Mouse (Mus musculus) midbrain, postnatal 0 days (tissue): ENCODE results near the gene Rad9a. TPM values are rescaled to one million over a fixed set of nuclear protein-coding genes. Genes with fewer than 3 reads are reported as not detected.

ENCODE experiments used
- ATAC-seq: fragments of 200-750 bp; cut with Nextera tagmentation; 2 replicates; pipeline ENCODE4 v1.8.0; 2017; ENCODE audit warnings: moderate number of reproducible peaks, mild to moderate bottlenecking, moderate TSS enrichment, moderate library complexity; ENCODE audit not compliant: low FRiP score
- DNase-seq: peaks from one replicate; pipeline ENCODE4 v3.0.0-alpha.2; 2015; ENCODE audit warnings: low spot score
- H3K27ac ChIP-seq: fragments of 300-500 bp; sonication (generic); 2 replicates; pipeline ENCODE4 v1.5.1; 2014; ENCODE audit warnings: low read depth, mild to moderate bottlenecking, low read length, mixed read lengths
- H3K27me3 ChIP-seq: fragments of 300-500 bp; sonication (generic); 2 replicates; pipeline ENCODE4 v1.6.1; 2014; ENCODE audit warnings: low read length, control low read depth, mixed read lengths; ENCODE audit not compliant: insufficient read depth
- H3K36me3 ChIP-seq: fragments of 300-500 bp; sonication (generic); 2 replicates; pipeline ENCODE4 v1.6.1; 2014; ENCODE audit warnings: low read length, control low read depth, mixed read lengths; ENCODE audit not compliant: insufficient read depth
- H3K4me1 ChIP-seq: fragments of 300-500 bp; sonication (generic); 2 replicates; pipeline ENCODE4 v1.6.1; 2014; ENCODE audit warnings: mild to moderate bottlenecking, control low read depth, antibody characterized with exemption, low read length, mixed read lengths; ENCODE audit not compliant: insufficient read depth
- H3K4me2 ChIP-seq: fragments of 300-500 bp; sonication (generic); 2 replicates; pipeline ENCODE4 v1.6.1; 2014; ENCODE audit warnings: low read depth, mild to moderate bottlenecking, low read length, mixed read lengths; ENCODE audit not compliant: poor library complexity, severe bottlenecking
- H3K4me3 ChIP-seq: fragments of 300-500 bp; sonication (generic); 2 replicates; pipeline ENCODE4 v1.5.1; 2014; ENCODE audit warnings: low read depth, mild to moderate bottlenecking, low read length, moderate library complexity
- H3K9ac ChIP-seq: fragments of 300-500 bp; sonication (generic); replicated peaks from 2 replicates; pipeline ENCODE4 v1.6.1; 2014; ENCODE audit warnings: mild to moderate bottlenecking, low read length, moderate library complexity, mixed read lengths; ENCODE audit not compliant: poor library complexity, severe bottlenecking
- H3K9me3 ChIP-seq: fragments of 300-500 bp; sonication (generic); 2 replicates; pipeline ENCODE4 v1.6.1; 2016; ENCODE audit warnings: low read length, control low read depth
- CTCF ChIP-seq: IDR thresholded peaks from 2 replicates; pipeline ENCODE4 v1.5.1; 2016; ENCODE audit warnings: antibody characterized with exemption, mild to moderate bottlenecking
- WGBS: fragments of 180-500 bp; shearing (Covaris S2); extraction: QIAGEN DNeasy Blood & Tissue Kit; methylation state at CpG from one replicate; pipeline ENCODE4 v1.1.7; 2014; 5-methylcytosine and 5-hydroxymethylcytosine counted together
- polyA plus RNA-seq: library from polyadenylated mRNA; unstranded; fragments of >200 nt; fragmentation: Nextera tagmentation; extraction: Ambion mirVana; gene quantifications from 2 replicates; pipeline ENCODE4 v1.2.1, GENCODE M21; 2015
- total RNA-seq: library from RNA; depleted of rRNA; stranded (reverse); fragments of >200 nt; gene quantifications from 2 replicates; pipeline ENCODE4 v1.2.3, GENCODE M21; 2014

Gene Rad9a
- total and polyA plus RNA-seq, 2 experiments from 2014 or later: 14.7 to 22.8 TPM

DNA sequence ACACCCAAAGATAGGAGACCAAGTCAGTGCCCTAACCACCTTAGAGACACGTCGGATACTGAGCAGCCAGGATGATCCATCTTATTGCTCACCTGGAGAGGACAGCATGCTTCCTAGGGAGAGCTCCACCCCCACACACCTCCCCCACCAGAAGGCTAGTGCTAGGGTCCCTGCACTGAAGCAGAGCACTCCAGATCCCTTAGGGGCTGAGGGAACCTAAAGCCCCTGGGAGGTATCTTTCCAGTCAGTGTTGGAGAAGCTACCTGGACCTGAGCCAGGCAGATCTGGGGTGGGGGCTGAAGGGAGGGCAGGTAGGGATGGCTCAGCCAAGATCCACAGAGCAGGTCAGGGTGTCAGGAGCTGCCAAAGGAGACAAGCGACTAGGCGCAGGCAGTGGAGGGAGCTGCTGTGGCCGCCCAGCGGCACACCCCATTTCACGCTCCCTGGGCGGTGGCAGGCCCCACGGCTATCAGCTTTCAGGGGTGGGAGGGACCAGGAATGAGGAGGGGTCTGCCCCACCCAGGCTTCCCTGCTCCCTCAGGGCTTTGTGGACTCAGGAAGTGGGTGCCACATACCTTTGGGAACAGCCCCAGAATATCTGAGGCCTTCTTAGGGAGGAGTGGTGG is 28.1 kb upstream of the Rad9a start:
- H3K4me3 ChIP-seq: no peak overlapping the region
- ATAC-seq: no peak
- 52% methylated on average over 9 of the region's 9 CpGs for whole genome bisulfite sequencing
- no peaks in the 10 kb centered on the region for H3K9me3 ChIP-seq
- H3K27me3 ChIP-seq: peaks cover 3% of the 10 kb centered on the region; the same call in 1 of the 2 replicates
- H3K36me3 ChIP-seq: no peaks in the 10 kb centered on the region
- H3K4me2 ChIP-seq: no peak overlapping the region
- no peak overlapping the region for H3K9ac ChIP-seq
- H3K27ac ChIP-seq: no peak overlapping the region
- TF ChIP-seq CTCF: no peak
- peaks cover 4% of the 10 kb centered on the region; the same call in 1 of the 2 replicates for H3K4me1 ChIP-seq
- DNase-seq: no peak

DNA sequence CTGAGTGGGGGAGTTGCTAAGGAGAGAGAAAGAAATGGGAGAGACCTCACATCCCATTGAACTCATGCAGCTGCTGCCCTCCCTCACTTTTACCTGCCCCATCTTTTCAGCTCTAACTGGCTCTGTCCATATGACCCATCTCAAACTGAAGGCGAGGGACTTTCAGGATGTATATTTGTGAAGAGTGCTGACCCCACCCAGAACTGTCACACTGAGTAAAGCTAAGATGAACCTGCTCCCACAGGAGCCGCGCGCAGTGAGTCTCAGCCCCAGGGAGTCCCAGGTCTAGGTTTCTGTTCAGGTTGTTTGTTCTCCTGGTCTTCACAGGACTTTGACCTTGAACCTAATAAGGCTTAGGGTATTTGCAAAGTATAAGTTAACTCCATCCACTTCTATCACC is 27.4 kb upstream of the Rad9a start:
- Histone ChIP-seq H3K4me1 (peaks cover 4% of the 10 kb centered on the region; the same call in 1 of the 2 replicates), H3K4me2 (no peak overlapping the region), H3K4me3 (no peak overlapping the region), H3K27ac (no peak overlapping the region), H3K27me3 (peaks cover 3% of the 10 kb centered on the region; the same call in 1 of the 2 replicates), H3K36me3 (no peaks in the 10 kb centered on the region), H3K9ac (no peak overlapping the region), H3K9me3 (no peaks in the 10 kb centered on the region)
- TF ChIP-seq CTCF: no peak
- ATAC-seq (no peak), DNase-seq (no peak)
- WGBS: 75% methylated on average over 4 of the region's 4 CpGs

DNA sequence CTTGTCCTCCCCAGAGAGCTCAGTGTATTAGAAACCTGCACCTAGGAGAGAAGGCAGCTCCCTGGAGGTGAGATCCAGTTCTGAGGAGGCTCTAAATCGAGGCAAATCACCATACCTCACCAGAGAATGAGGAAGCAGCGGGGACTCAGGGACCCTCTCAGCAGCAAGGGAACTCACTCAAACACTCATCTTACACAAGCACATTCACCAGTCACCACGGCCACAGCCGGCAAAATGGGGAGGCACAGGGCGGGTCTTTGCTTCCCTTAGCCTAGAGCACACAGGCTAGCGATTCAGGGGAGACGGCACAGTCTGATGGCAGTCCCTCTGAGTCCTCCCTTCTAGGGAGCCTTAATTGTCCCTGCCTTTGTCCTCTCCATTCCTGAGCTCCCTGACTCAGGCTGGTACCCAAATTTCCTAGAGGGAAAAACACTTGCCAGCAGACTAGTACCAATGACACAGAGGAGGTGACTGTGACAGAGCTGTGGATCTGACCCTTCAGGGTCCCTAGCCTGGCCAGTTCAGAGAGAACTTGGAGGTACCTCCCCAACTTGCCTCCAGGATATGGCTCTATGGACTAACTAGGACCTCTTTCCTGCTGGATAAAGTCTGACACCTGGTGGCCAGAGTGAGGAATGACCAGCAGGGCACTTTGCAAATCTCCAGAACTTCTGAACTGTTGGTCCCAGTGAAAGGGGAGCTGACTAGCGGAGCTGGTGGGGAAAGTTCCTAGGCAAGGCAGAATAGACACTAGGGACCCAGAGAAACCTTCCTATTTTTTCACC is 26.6 kb upstream of the Rad9a start:
- peak; percentile 97 for TF ChIP-seq CTCF
- H3K4me1 ChIP-seq: peaks cover 4% of the 10 kb centered on the region; the same call in 1 of the 2 replicates

DNA sequence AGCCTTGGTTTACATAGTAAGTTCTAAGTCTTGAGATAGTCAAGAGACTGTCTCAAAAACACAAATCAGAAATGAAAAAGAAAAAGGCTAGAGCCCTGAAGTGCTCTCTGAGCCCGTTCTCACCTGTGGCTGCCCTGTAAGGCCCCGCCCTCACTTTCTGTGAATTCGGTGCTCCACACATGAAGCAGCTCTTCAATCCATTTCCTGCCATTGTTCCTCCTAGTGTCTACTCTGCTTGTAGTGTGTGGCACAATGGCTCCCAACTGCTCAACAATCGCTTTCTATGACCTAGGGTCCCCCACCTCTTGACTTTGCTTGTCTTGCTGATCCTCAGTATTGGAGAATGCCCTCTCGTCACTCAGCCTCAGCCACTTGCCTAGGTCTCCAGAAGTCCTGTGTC is 26.0 kb upstream of the Rad9a start:
- Histone ChIP-seq H3K4me2 (no peak overlapping the region), H3K36me3 (no peaks in the 10 kb centered on the region), H3K27ac (no peak overlapping the region), H3K4me3 (no peak overlapping the region), H3K9me3 (no peaks in the 10 kb centered on the region), H3K27me3 (peaks cover 3% of the 10 kb centered on the region; the same call in 1 of the 2 replicates), H3K9ac (no peak overlapping the region), H3K4me1 (peaks cover 2% of the 10 kb centered on the region; the same call in 1 of the 2 replicates)
- 77% methylated on average over 5 of the region's 5 CpGs for WGBS
- ATAC-seq: no peak
- DNase-seq: no peak
- TF ChIP-seq CTCF: no peak

More for the DNA sequence above, 26.6 kb upstream of the Rad9a start:
- H3K4me3 ChIP-seq: no peak overlapping the region
- H3K4me2 ChIP-seq: no peak overlapping the region
- H3K9me3 ChIP-seq: no peaks in the 10 kb centered on the region
- no peak overlapping the region for H3K9ac ChIP-seq
- H3K27me3 ChIP-seq: peaks cover 3% of the 10 kb centered on the region; the same call in 1 of the 2 replicates
- 23% methylated on average over 8 of the region's 8 CpGs for WGBS
- DNase-seq (peak; percentile 81), ATAC-seq (no peak)
- no peaks in the 10 kb centered on the region for H3K36me3 ChIP-seq
- no peak overlapping the region for H3K27ac ChIP-seq

- H3K27ac ChIP-seq: no peak overlapping the region
- no peaks in the 10 kb centered on the region for H3K9me3 ChIP-seq
- no peak for DNase-seq
- no peak for ATAC-seq
- H3K36me3 ChIP-seq: no peaks in the 10 kb centered on the region
- 90% methylated on average over 7 of the region's 7 CpGs for whole genome bisulfite sequencing
- no peak for TF ChIP-seq CTCF
- H3K4me3 ChIP-seq: no peak overlapping the region
- no peak overlapping the region for H3K9ac ChIP-seq
- no peaks in the 10 kb centered on the region; the same call in 1 of the 2 replicates for H3K4me1 ChIP-seq
- H3K27me3 ChIP-seq: peaks cover 3% of the 10 kb centered on the region; the same call in 1 of the 2 replicates
- no peak overlapping the region for H3K4me2 ChIP-seq
These were observed 25.3 kb upstream of the Rad9a start for GRCm38 (mm10) chr19:4226779-4227178.

DNA sequence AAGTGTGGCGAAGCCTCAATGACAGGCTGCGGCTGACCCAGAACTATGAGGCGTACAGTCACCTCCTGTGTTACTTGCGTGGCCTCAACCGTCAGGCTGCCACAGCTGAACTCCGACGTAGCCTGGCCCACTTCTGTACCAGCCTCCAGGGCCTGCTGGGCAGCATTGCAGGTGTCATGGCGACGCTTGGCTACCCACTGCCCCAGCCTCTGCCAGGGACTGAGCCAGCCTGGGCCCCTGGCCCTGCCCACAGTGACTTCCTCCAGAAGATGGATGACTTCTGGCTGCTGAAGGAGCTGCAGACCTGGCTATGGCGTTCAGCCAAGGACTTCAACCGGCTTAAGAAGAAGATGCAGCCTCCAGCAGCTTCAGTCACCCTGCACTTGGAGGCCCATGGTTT is 20.7 kb upstream of the Rad9a start:
- Histone ChIP-seq H3K9me3 (no peaks in the 10 kb centered on the region), H3K27ac (no peak overlapping the region), H3K27me3 (peaks cover 1% of the 10 kb centered on the region; the same call in 1 of the 2 replicates), H3K9ac (no peak overlapping the region), H3K4me2 (no peak overlapping the region), H3K4me1 (no peaks in the 10 kb centered on the region), H3K4me3 (no peak overlapping the region), H3K36me3 (no peaks in the 10 kb centered on the region)
- no peak for DNase-seq
- ATAC-seq: no peak
- WGBS: 81% methylated on average over 11 of the region's 11 CpGs
- TF ChIP-seq CTCF: no peak
